Mouse (Mus musculus): ENCODE data around the gene Tbccd1. TPM values are rescaled to one million over a fixed set of nuclear protein-coding genes. Genes with fewer than 3 reads are reported as not detected.
"Not testable (repeated sequence)": the region's sequence is repeated elsewhere in the genome, so short reads cannot be mapped to it uniquely, and the experiment has no call there.

Tbccd1 gene
- polyA plus RNA-seq, 1 experiment from 2014 or later: 21.1 TPM

GRCm38 (mm10) chr16:22782686-22783085 lies 74.8 kb downstream of the Tbccd1 start:
- DNase-seq (ENCODE audit: low spot score): no peak

DNA sequence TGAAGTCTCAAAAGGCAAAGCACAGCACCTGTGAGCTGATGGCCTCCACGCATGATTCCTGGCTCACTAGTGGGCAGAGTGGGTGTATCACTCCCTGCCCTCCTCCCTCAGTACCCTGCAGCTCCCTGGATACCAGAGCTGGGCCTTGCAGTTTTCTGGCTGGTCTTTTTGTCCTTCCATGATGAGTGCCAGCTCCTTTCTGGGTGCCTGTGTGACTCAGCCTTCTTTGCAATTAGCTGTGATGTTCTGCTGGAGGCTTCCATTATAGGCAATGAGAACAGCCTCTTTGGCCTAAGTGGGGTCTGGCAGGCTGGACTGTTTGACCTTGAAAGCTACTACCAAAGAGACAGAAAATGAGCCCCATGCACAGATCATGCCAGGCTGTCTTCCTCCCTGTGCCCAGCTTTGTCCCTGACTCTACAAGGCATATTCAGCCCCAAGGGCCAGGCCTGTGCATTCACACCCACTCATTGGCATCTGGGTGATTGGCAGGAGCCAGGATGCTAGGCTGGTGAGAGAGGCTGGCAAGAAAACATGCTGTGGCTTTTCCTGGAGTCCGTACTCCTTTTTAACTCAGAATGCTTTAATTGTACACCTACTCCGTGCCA lies 78.1 kb downstream of the Tbccd1 start:
- DNase-seq (ENCODE audit: low spot score): no peak

GRCm38 (mm10) chr16:22778296-22778695 lies 79.2 kb downstream of the Tbccd1 start:
- DNase-seq (ENCODE audit: low spot score): not testable (repeated sequence)

DNA sequence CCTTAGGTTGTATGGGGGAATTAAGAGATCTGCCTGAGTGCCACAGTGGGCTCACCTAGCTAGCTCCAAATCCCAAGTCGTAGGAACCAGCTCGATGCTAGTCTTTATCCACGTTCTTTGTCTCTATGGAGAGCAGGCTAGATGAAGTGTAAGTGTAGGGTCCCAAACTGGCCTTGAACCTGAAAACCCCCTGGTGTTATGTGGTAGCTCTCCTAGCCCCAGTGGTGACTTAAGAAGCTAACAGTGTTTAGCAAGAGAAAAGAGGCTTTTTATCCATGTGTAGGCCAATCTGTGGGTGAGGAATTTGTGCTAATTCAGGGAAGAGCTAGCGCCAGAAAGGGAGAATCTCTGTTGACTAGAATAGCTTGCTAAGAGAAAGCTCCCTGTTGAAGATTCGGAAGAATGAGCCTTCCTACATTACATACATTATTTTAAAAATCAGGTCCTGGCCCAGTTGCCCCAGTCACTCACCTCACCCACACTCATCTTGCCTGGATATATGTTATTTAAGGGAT lies 81.9 kb downstream of the Tbccd1 start:
- DNase-seq (ENCODE audit: low spot score): no peak

DNA sequence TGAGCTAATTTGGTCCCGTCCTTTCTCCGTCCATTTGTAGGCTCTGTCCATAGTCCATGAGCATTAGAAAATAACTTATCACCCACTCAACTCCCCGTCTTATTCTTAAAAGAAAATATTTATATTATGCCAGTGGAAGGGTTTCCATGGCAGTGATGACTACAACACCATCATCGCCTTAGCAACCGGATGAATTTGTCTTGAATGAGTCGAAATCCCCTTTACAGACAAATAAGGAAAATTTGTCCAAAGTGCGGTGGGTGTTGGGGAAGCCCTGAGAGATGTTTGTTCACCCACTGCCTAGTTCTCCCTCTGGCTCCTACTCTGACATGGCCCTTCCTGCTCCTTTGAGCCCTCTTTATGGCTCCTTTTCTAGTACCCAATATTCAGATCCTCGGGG lies 88.8 kb downstream of the Tbccd1 start:
- no peak for DNase-seq (ENCODE audit: low spot score)

DNA sequence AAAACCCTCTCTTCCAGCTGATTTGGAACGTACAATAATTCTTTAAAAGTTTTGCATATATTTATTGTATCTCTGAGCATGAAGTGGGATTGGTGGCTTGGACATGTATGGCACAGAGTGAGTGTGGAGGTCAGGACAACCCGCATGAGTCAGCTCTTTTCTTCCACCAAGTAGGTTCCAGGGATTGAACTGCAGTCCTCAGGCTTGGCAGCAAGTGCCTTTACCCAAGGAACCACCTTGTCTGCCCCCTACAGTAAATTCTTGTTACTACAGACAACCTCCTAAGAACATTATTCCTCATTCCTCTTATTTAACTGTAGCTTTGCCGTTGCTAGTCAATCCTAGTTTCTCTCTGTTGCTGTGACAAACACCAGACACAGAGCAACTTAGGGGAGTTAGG lies 90.1 kb downstream of the Tbccd1 start:
- no peak for DNase-seq (ENCODE audit: low spot score)

- no peak for DNase-seq (ENCODE audit: low spot score)
Measured at GRCm38 (mm10) chr16:22766738-22767211, 90.7 kb downstream of the Tbccd1 start.

DNA sequence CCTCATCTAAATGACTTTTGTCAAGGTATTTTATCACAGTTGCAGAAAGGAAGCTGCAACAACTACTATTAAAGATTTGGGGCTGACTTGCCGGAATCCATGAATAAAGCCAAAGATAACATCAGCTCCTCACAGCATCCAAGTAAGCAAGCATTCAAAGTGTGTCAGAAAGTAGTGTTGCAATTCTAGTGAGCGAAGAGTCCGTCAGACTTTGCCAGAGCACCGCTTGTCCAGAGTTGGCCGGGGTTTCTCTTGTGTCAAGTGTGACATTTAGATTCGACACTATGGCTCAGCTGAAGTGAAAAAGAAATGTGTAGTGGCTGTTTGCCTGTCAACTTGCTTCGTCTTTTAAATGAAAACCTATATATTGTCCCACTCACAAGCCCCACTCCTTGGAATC lies 91.9 kb downstream of the Tbccd1 start:
- DNase-seq (ENCODE audit: low spot score): no peak

Other genes with a start within 250 kb of the Tbccd1 start
- 4.0 and 5.6 TPM in 2 replicates for gene Dgkg, start 200.4 kb downstream of the Tbccd1 start, polyA plus RNA-seq (2015; fragmentation: Nextera tagmentation; extraction: Ambion mirVana)
- 0.38 TPM in 1 of 2 replicates, not detected in the other for gene Crygs, start 46.1 kb downstream of the Tbccd1 start, polyA plus RNA-seq (2015; fragmentation: Nextera tagmentation; extraction: Ambion mirVana)
- gene Dnajb11, start 176 bp upstream of the Tbccd1 start, polyA plus RNA-seq (2015; fragmentation: Nextera tagmentation; extraction: Ambion mirVana): 93.9 and 101 TPM in 2 replicates
- gene Ahsg, start 33.6 kb upstream of the Tbccd1 start, polyA plus RNA-seq (2015; fragmentation: Nextera tagmentation; extraction: Ambion mirVana): 0.55 TPM in 1 of 2 replicates, not detected in the other
- 1.4 and 1.5 TPM in 2 replicates for gene Fetub, start 60.7 kb upstream of the Tbccd1 start, polyA plus RNA-seq (2015; fragmentation: Nextera tagmentation; extraction: Ambion mirVana)
- not detected in 2 replicates for gene Hrg, start 93.4 kb upstream of the Tbccd1 start, polyA plus RNA-seq (2015; fragmentation: Nextera tagmentation; extraction: Ambion mirVana)
- 0.35 and 0.55 TPM in 2 replicates for gene Kng2, start 171.8 kb upstream of the Tbccd1 start, polyA plus RNA-seq (2015; fragmentation: Nextera tagmentation; extraction: Ambion mirVana)
- 0.17 and 0.76 TPM in 2 replicates for gene Kng1, start 200.2 kb upstream of the Tbccd1 start, polyA plus RNA-seq (2015; fragmentation: Nextera tagmentation; extraction: Ambion mirVana)
- 142 and 150 TPM in 2 replicates for gene Eif4a2, start 249.8 kb upstream of the Tbccd1 start, polyA plus RNA-seq (2015; fragmentation: Nextera tagmentation; extraction: Ambion mirVana)